Mouse (Mus musculus) CH12.LX (cell line): ENCODE measurements at regions not wholly inside any gene's neighbourhood (a gene's known extent, or its start where the extent isn't known, plus 50 kb on each side); places are given as distances from the start of the nearest gene placed in this dataset.

Experiments
- DNase-seq: peaks from one replicate; pipeline ENCODE4 v3.0.0-alpha.2; 2013; ENCODE audit errors: extremely low read depth
- H3K27ac ChIP-seq: 2 replicates; pipeline ENCODE4 v1.5.1; 2012; ENCODE audit warnings: low read depth, mild to moderate bottlenecking, control low read depth, moderate library complexity; ENCODE audit not compliant: insufficient read depth
- H3K27me3 ChIP-seq: replicated peaks from 2 replicates; pipeline ENCODE3; 2012; ENCODE audit warnings: inconsistent platforms
- H3K36me3 ChIP-seq, 2 experiments: replicated peaks in 1 of 2; 2 replicates each; pipeline versions ENCODE3 to v1.6.1; 2012; ENCODE audit warnings: inconsistent platforms in 1 of 2, low read length in 1 of 2, mild to moderate bottlenecking in 1 of 2, mixed read lengths in 1 of 2, moderate library complexity in 1 of 2; ENCODE audit not compliant: control insufficient read depth in 1 of 2, insufficient read depth in 1 of 2
- H3K4me1 ChIP-seq, 2 experiments: 2 replicates each; pipeline ENCODE4 v1.6.1; 2012; ENCODE audit warnings: inconsistent platforms in 1 of 2, moderate library complexity in 1 of 2; ENCODE audit not compliant: insufficient read depth in 2 of 2, control insufficient read depth in 1 of 2
- H3K4me2 ChIP-seq: 2 replicates; pipeline ENCODE4 v1.6.1; 2012; ENCODE audit warnings: low read depth, mild to moderate bottlenecking, control low read depth; ENCODE audit not compliant: poor library complexity, insufficient read depth, severe bottlenecking
- H3K4me3 ChIP-seq, 3 experiments: fragments of 150-350 bp in 1 of 3; sonication (generic) in 1 of 3; replicated peaks in 1 of 3; 2 replicates each; pipeline versions ENCODE3 to v1.5.1; 2011 to 2012; ENCODE audit warnings: low read depth in 2 of 3, low read length in 2 of 3, mild to moderate bottlenecking in 2 of 3, moderate library complexity in 2 of 3, control low read depth in 1 of 3, improper control_type of control experiment in 1 of 3, inconsistent platforms in 1 of 3, mixed read lengths in 1 of 3; ENCODE audit not compliant: poor library complexity in 1 of 3
- H3K79me2 ChIP-seq: replicated peaks from 2 replicates; pipeline ENCODE4 v1.6.1; 2012; ENCODE audit warnings: mild to moderate bottlenecking, moderate library complexity; ENCODE audit not compliant: control insufficient read depth, poor library complexity, insufficient read depth, severe bottlenecking; ENCODE audit errors: extremely low read depth
- H3K9ac ChIP-seq: 2 replicates; pipeline ENCODE4 v1.6.1; 2012; ENCODE audit warnings: low read depth, mild to moderate bottlenecking, control low read depth, moderate library complexity; ENCODE audit not compliant: insufficient read depth
- H3K9me3 ChIP-seq: replicated peaks from 2 replicates; pipeline ENCODE3; 2012; ENCODE audit warnings: low read length, inconsistent platforms, mixed read lengths
- CHD1 ChIP-seq: IDR thresholded peaks from 2 replicates; pipeline ENCODE4 v1.6.1; 2012; ENCODE audit warnings: low read depth, low read length, improper control_type of control experiment, inconsistent platforms
- E2F4 ChIP-seq: IDR thresholded peaks from 2 replicates; pipeline ENCODE4 v1.6.1; 2011; ENCODE audit warnings: low read depth, low read length, improper control_type of control experiment; ENCODE audit not compliant: insufficient replicate concordance
- ELF1 ChIP-seq: IDR thresholded peaks from 2 replicates; pipeline ENCODE4 v1.6.1; 2014; ENCODE audit warnings: low read depth, mild to moderate bottlenecking, inconsistent platforms, low read length, improper control_type of control experiment
- EP300 ChIP-seq: IDR thresholded peaks from 2 replicates; pipeline ENCODE4 v1.6.1; 2011; ENCODE audit warnings: low read length, improper control_type of control experiment
- HCFC1 ChIP-seq: IDR thresholded peaks from 2 replicates; pipeline ENCODE4 v1.6.1; 2012; ENCODE audit warnings: low read depth, mild to moderate bottlenecking, inconsistent platforms, low read length, improper control_type of control experiment
- JUND ChIP-seq: conservative IDR thresholded peaks from 2 replicates; pipeline ENCODE4 v1.6.1; 2011; ENCODE audit warnings: low read depth, low read length, improper control_type of control experiment
- KAT2A ChIP-seq: IDR thresholded peaks from 2 replicates; pipeline ENCODE4 v1.6.1; 2012; ENCODE audit warnings: low read length, improper control_type of control experiment, inconsistent platforms; ENCODE audit not compliant: insufficient replicate concordance
- MAX ChIP-seq: IDR thresholded peaks from 2 replicates; pipeline ENCODE4 v1.6.1; 2011; ENCODE audit warnings: low read length, improper control_type of control experiment
- MAZ ChIP-seq: IDR thresholded peaks from 2 replicates; pipeline ENCODE4 v1.6.1; 2012; ENCODE audit warnings: low read depth, mild to moderate bottlenecking, inconsistent platforms, low read length, improper control_type of control experiment, moderate library complexity
- MEF2A ChIP-seq: IDR thresholded peaks from 2 replicates; pipeline ENCODE4 v1.6.1; 2014; ENCODE audit warnings: low read depth, mild to moderate bottlenecking, inconsistent platforms, low read length, improper control_type of control experiment, borderline replicate concordance
- MYC ChIP-seq: IDR thresholded peaks from 2 replicates; pipeline ENCODE4 v1.6.1; 2011; ENCODE audit warnings: low read depth, mild to moderate bottlenecking, improper control_type of control experiment, low read length
- NRF1 ChIP-seq: IDR thresholded peaks from 2 replicates; pipeline ENCODE4 v1.6.1; 2014; ENCODE audit warnings: low read depth, mild to moderate bottlenecking, inconsistent platforms, low read length, improper control_type of control experiment, moderate library complexity
- POLR2A ChIP-seq: IDR thresholded peaks from 2 replicates; pipeline ENCODE4 v1.6.1; 2011; ENCODE audit warnings: low read depth, mild to moderate bottlenecking, improper control_type of control experiment, low read length
- RAD21 ChIP-seq: IDR thresholded peaks from 2 replicates; pipeline ENCODE4 v1.6.1; 2011; ENCODE audit warnings: low read depth, mild to moderate bottlenecking, low read length, improper control_type of control experiment, moderate library complexity
- RCOR1 ChIP-seq: conservative IDR thresholded peaks from 2 replicates; pipeline ENCODE4 v1.6.1; 2012; ENCODE audit warnings: low read depth, mild to moderate bottlenecking, inconsistent platforms, low read length, improper control_type of control experiment
- SMC3 ChIP-seq: IDR thresholded peaks from 2 replicates; pipeline ENCODE4 v1.6.1; 2011; ENCODE audit warnings: low read depth, low read length, improper control_type of control experiment
- UBTF ChIP-seq: IDR thresholded peaks from 2 replicates; pipeline ENCODE4 v1.6.1; 2012; ENCODE audit warnings: low read depth, mild to moderate bottlenecking, inconsistent platforms, low read length, improper control_type of control experiment, moderate library complexity
- USF1 ChIP-seq: IDR thresholded peaks from 2 replicates; pipeline ENCODE4 v1.6.1; 2014; ENCODE audit warnings: low read depth, mild to moderate bottlenecking, inconsistent platforms, low read length, improper control_type of control experiment
- ZC3H11A ChIP-seq: IDR thresholded peaks from 2 replicates; pipeline ENCODE4 v1.6.1; 2012; ENCODE audit warnings: low read depth, mild to moderate bottlenecking, inconsistent platforms, low read length, improper control_type of control experiment
- ZKSCAN1 ChIP-seq: IDR thresholded peaks from 2 replicates; pipeline ENCODE4 v1.6.1; 2012; ENCODE audit warnings: low read depth, inconsistent platforms, low read length, improper control_type of control experiment, borderline replicate concordance
- dilution Hi-C: fragments of 300-500 bp; cut with MboI; formaldehyde crosslinking; loops from 2 replicates; pipeline ENCODE4 v1.14.3; 2020; ENCODE audit warnings: low sequenced_read_pairs; ENCODE audit not compliant: extremely low pct_unique_long_range_greater_than_20kb, extremely low pct_ligation_motif_present
- in situ Hi-C: fragments of 300-500 bp; cut with MboI; formaldehyde crosslinking; loops from 3 replicates; pipeline ENCODE4 v1.14.3; 2019; ENCODE audit warnings: low sequenced_read_pairs, low pct_ligation_motif_present, low pct_unique_long_range_greater_than_20kb, mixed read lengths

- dilution Hi-C loops (no loop called here), in situ Hi-C loops (no loop called here)
- H3K36me3 ChIP-seq, result no peaks in the 10 kb centered on the region
- H3K4me3 ChIP-seq, result no peak overlapping the region
- H3K27me3 ChIP-seq, result no peaks in the 10 kb centered on the region
- H3K9ac ChIP-seq, result no peak overlapping the region
- no peaks in the 10 kb centered on the region for H3K79me2 ChIP-seq
- no peaks in the 10 kb centered on the region for H3K4me1 ChIP-seq
- H3K9me3 ChIP-seq, result peaks cover 37% of the 10 kb centered on the region
- no peak overlapping the region for H3K27ac ChIP-seq
- no peak overlapping the region for H3K4me2 ChIP-seq
- DNase-seq, result no peak
- no peak for TF ChIP-seq MAX
- no peak for TF ChIP-seq JUND
- no peak for TF ChIP-seq KAT2A
- no peak for TF ChIP-seq ZKSCAN1
- TF ChIP-seq MAZ, result no peak
- no peak for TF ChIP-seq E2F4
- no peak for TF ChIP-seq ZC3H11A
- TF ChIP-seq RAD21, result no peak
- TF ChIP-seq EP300, result no peak
- TF ChIP-seq POLR2A, result no peak
- TF ChIP-seq HCFC1, result no peak
- TF ChIP-seq RCOR1, result no peak
Measured at GRCm38 (mm10) chr4:96980311-96980710, 195.3 kb upstream of the Gm12695 start.

GRCm38 (mm10) chr4:96979876-96980275 is 194.9 kb upstream of the Gm12695 start:
- dilution Hi-C loops (no loop called here), in situ Hi-C loops (no loop called here)
- no peak for TF ChIP-seq ELF1
- TF ChIP-seq HCFC1, result no peak
- TF ChIP-seq UBTF, result no peak
- TF ChIP-seq ZC3H11A, result no peak
- TF ChIP-seq MEF2A, result no peak
- no peak for TF ChIP-seq SMC3
- no peak for TF ChIP-seq NRF1
- no peak for TF ChIP-seq MYC
- no peak for TF ChIP-seq CHD1
- no peak for TF ChIP-seq USF1
- no peak overlapping the region for H3K9ac ChIP-seq
- peaks cover 39% of the 10 kb centered on the region for H3K9me3 ChIP-seq
- no peak for DNase-seq
- H3K27me3 ChIP-seq, result no peaks in the 10 kb centered on the region
- no peak overlapping the region for H3K4me3 ChIP-seq
- no peak overlapping the region for H3K4me2 ChIP-seq
- no peak overlapping the region for H3K27ac ChIP-seq
- no peaks in the 10 kb centered on the region for H3K36me3 ChIP-seq
- no peaks in the 10 kb centered on the region for H3K4me1 ChIP-seq
- no peaks in the 10 kb centered on the region for H3K79me2 ChIP-seq
